Mouse (Mus musculus): Measurements from ENCODE around the gene Plek. TPM values are rescaled to one million over a fixed set of nuclear protein-coding genes. Genes with fewer than 3 reads are reported as not detected.

The Plek gene
- polyA plus RNA-seq, 1 experiment from 2014 or later, result 0.98 TPM

- Histone ChIP-seq H3K9ac (ENCODE audit: low read length) (no peak overlapping the region), H3K4me2 (replicated peaks; ENCODE audit: low read depth) (no peak overlapping the region), H3K4me1 (replicated peaks; ENCODE audit: control insufficient read depth, insufficient read depth) (no peaks in the 10 kb centered on the region), H3K9me3 (ENCODE audit: control insufficient read depth, low read length) (no peaks in the 10 kb centered on the region), H3K4me3 (ENCODE audit: low read depth, low read length) (no peak overlapping the region), H3K27ac (replicated peaks) (no peak overlapping the region), H3K27me3 (ENCODE audit: control insufficient read depth, insufficient read depth, low read length) (no peaks in the 10 kb centered on the region), H3K36me3 (ENCODE audit: control insufficient read depth, insufficient read depth, low read length) (no peaks in the 10 kb centered on the region)
- no peak for DNase-seq (ENCODE audit: low spot score)
- ATAC-seq (ENCODE audit: low FRiP score, low TSS enrichment), result no peak
- TF ChIP-seq CTCF (IDR thresholded peaks at IDR 0.05; ENCODE audit: low read depth) (no peak), EP300 (optimal IDR thresholded peaks at IDR 0.05) (no peak)
These were observed 55.4 kb downstream of the Plek start for GRCm38 (mm10) chr11:16996818-16997217.

- no peaks in the 10 kb centered on the region for H3K36me3 ChIP-seq (ENCODE audit: control insufficient read depth, insufficient read depth, low read length)
These were observed 59.3 kb downstream of the Plek start for GRCm38 (mm10) chr11:16992880-16993279.

GRCm38 (mm10) chr11:16989885-16990284, 62.3 kb downstream of the Plek start:
- H3K4me1 ChIP-seq (replicated peaks; ENCODE audit: control insufficient read depth, insufficient read depth), result no peaks in the 10 kb centered on the region
- no peaks in the 10 kb centered on the region for H3K36me3 ChIP-seq (ENCODE audit: control insufficient read depth, insufficient read depth, low read length)
- H3K4me3 ChIP-seq (ENCODE audit: low read depth, low read length), result no peak overlapping the region
- ATAC-seq (ENCODE audit: low FRiP score, low TSS enrichment) (no peak), DNase-seq (ENCODE audit: low spot score) (no peak)
- H3K27me3 ChIP-seq (ENCODE audit: control insufficient read depth, insufficient read depth, low read length), result no peaks in the 10 kb centered on the region
- WGBS, result 91% methylated on average over 5 of the region's 5 CpGs
- no peaks in the 10 kb centered on the region for H3K9me3 ChIP-seq (ENCODE audit: control insufficient read depth, low read length)
- no peak overlapping the region for H3K27ac ChIP-seq (replicated peaks)
- H3K9ac ChIP-seq (ENCODE audit: low read length), result no peak overlapping the region
- TF ChIP-seq EP300 (optimal IDR thresholded peaks at IDR 0.05), result no peak
- no peak for TF ChIP-seq CTCF (IDR thresholded peaks at IDR 0.05; ENCODE audit: low read depth)
- no peak overlapping the region for H3K4me2 ChIP-seq (replicated peaks; ENCODE audit: low read depth)

More at GRCm38 (mm10) chr11:16992880-16993279, 59.3 kb downstream of the Plek start:
- Histone ChIP-seq H3K27me3 (ENCODE audit: control insufficient read depth, insufficient read depth, low read length) (no peaks in the 10 kb centered on the region), H3K4me1 (replicated peaks; ENCODE audit: control insufficient read depth, insufficient read depth) (no peaks in the 10 kb centered on the region), H3K9me3 (ENCODE audit: control insufficient read depth, low read length) (no peaks in the 10 kb centered on the region), H3K4me2 (replicated peaks; ENCODE audit: low read depth) (no peak overlapping the region), H3K4me3 (ENCODE audit: low read depth, low read length) (no peak overlapping the region), H3K27ac (replicated peaks) (no peak overlapping the region), H3K9ac (ENCODE audit: low read length) (no peak overlapping the region)
- ATAC-seq (ENCODE audit: low FRiP score, low TSS enrichment) (no peak), DNase-seq (ENCODE audit: low spot score) (no peak)
- 75% methylated on average over 6 of the region's 6 CpGs for WGBS
- TF ChIP-seq CTCF (IDR thresholded peaks at IDR 0.05; ENCODE audit: low read depth) (no peak), EP300 (optimal IDR thresholded peaks at IDR 0.05) (no peak)

GRCm38 (mm10) chr11:16987745-16988328, 64.3 kb downstream of the Plek start:
- Histone ChIP-seq H3K4me2 (replicated peaks; ENCODE audit: low read depth) (no peak overlapping the region), H3K4me3 (ENCODE audit: low read depth, low read length) (no peak overlapping the region), H3K9me3 (ENCODE audit: control insufficient read depth, low read length) (no peaks in the 10 kb centered on the region), H3K36me3 (ENCODE audit: control insufficient read depth, insufficient read depth, low read length) (no peaks in the 10 kb centered on the region), H3K27ac (replicated peaks) (no peak overlapping the region), H3K9ac (ENCODE audit: low read length) (no peak overlapping the region), H3K27me3 (ENCODE audit: control insufficient read depth, insufficient read depth, low read length) (no peaks in the 10 kb centered on the region), H3K4me1 (replicated peaks; ENCODE audit: control insufficient read depth, insufficient read depth) (no peaks in the 10 kb centered on the region)
- DNase-seq (ENCODE audit: low spot score) (no peak), ATAC-seq (ENCODE audit: low FRiP score, low TSS enrichment) (no peak)
- WGBS, result 76% methylated on average over 6 of the region's 6 CpGs
- TF ChIP-seq CTCF (IDR thresholded peaks at IDR 0.05; ENCODE audit: low read depth) (no peak), EP300 (optimal IDR thresholded peaks at IDR 0.05) (no peak)

GRCm38 (mm10) chr11:16986550-16987187, 65.5 kb downstream of the Plek start:
- 75% methylated on average over 7 of the region's 7 CpGs for WGBS

GRCm38 (mm10) chr11:16978161-16978707, 73.9 kb downstream of the Plek start:
- DNase-seq (ENCODE audit: low spot score) (no peak), ATAC-seq (ENCODE audit: low FRiP score, low TSS enrichment) (no peak)
- H3K4me3 ChIP-seq (ENCODE audit: low read depth, low read length), result no peak overlapping the region
- H3K36me3 ChIP-seq (ENCODE audit: control insufficient read depth, insufficient read depth, low read length), result no peaks in the 10 kb centered on the region
- no peaks in the 10 kb centered on the region for H3K9me3 ChIP-seq (ENCODE audit: control insufficient read depth, low read length)
- H3K9ac ChIP-seq (ENCODE audit: low read length), result no peak overlapping the region
- no peaks in the 10 kb centered on the region for H3K27me3 ChIP-seq (ENCODE audit: control insufficient read depth, insufficient read depth, low read length)
- WGBS, result 62% methylated on average over 5 of the region's 5 CpGs
- no peak overlapping the region for H3K27ac ChIP-seq (replicated peaks)
- no peak overlapping the region for H3K4me2 ChIP-seq (replicated peaks; ENCODE audit: low read depth)
- H3K4me1 ChIP-seq (replicated peaks; ENCODE audit: control insufficient read depth, insufficient read depth), result no peaks in the 10 kb centered on the region
- TF ChIP-seq CTCF (IDR thresholded peaks at IDR 0.05; ENCODE audit: low read depth) (no peak), EP300 (optimal IDR thresholded peaks at IDR 0.05) (no peak)

More at GRCm38 (mm10) chr11:16986550-16987187, 65.5 kb downstream of the Plek start:
- no peaks in the 10 kb centered on the region for H3K27me3 ChIP-seq (ENCODE audit: control insufficient read depth, insufficient read depth, low read length)
- no peak overlapping the region for H3K4me2 ChIP-seq (replicated peaks; ENCODE audit: low read depth)
- no peak for ATAC-seq (ENCODE audit: low FRiP score, low TSS enrichment)
- no peak overlapping the region for H3K4me3 ChIP-seq (ENCODE audit: low read depth, low read length)
- no peak for TF ChIP-seq EP300 (optimal IDR thresholded peaks at IDR 0.05)
- no peak for TF ChIP-seq CTCF (IDR thresholded peaks at IDR 0.05; ENCODE audit: low read depth)
- no peaks in the 10 kb centered on the region for H3K4me1 ChIP-seq (replicated peaks; ENCODE audit: control insufficient read depth, insufficient read depth)
- no peak for DNase-seq (ENCODE audit: low spot score)
- H3K36me3 ChIP-seq (ENCODE audit: control insufficient read depth, insufficient read depth, low read length), result no peaks in the 10 kb centered on the region
- H3K9me3 ChIP-seq (ENCODE audit: control insufficient read depth, low read length), result no peaks in the 10 kb centered on the region
- H3K27ac ChIP-seq (replicated peaks), result no peak overlapping the region
- H3K9ac ChIP-seq (ENCODE audit: low read length), result no peak overlapping the region

Data from stomach, postnatal 0 days (tissue).